Mouse (Mus musculus): ENCODE measurements around the gene Spc25.

Spc25 gene

GRCm38 (mm10) chr2:69205791-69206351 lies at the start of gene Spc25:
Gene Spc25, minus strand, starts transcription at chr2:69206194.
- peak; percentile 94 for DNase-seq (ENCODE audit: low read depth, low spot score)

- no peak for DNase-seq (ENCODE audit: low read depth, low spot score)
These were observed 42.3 kb upstream of the Spc25 start for GRCm38 (mm10) chr2:69248221-69248755.

- no peak for DNase-seq (ENCODE audit: low read depth, low spot score)
These were observed 41.1 kb upstream of the Spc25 start for GRCm38 (mm10) chr2:69247081-69247480.

GRCm38 (mm10) chr2:69244924-69245323 lies 38.9 kb upstream of the Spc25 start:
- DNase-seq (ENCODE audit: low read depth, low spot score), result no peak

- no peak for DNase-seq (ENCODE audit: low read depth, low spot score)
These were observed 33.3 kb upstream of the Spc25 start for GRCm38 (mm10) chr2:69239315-69239714.

GRCm38 (mm10) chr2:69234976-69235678 lies 29.1 kb upstream of the Spc25 start:
- DNase-seq (ENCODE audit: low read depth, low spot score), result no peak

- no peak for DNase-seq (ENCODE audit: low read depth, low spot score)
These were observed 26.1 kb upstream of the Spc25 start for GRCm38 (mm10) chr2:69232101-69232500.

GRCm38 (mm10) chr2:69230137-69230536 lies 24.1 kb upstream of the Spc25 start:
- no peak for DNase-seq (ENCODE audit: low read depth, low spot score)

- DNase-seq (ENCODE audit: low read depth, low spot score), result no peak
These were observed 22.6 kb upstream of the Spc25 start for GRCm38 (mm10) chr2:69228635-69229034.

GRCm38 (mm10) chr2:69226876-69227275 lies 20.9 kb upstream of the Spc25 start:
- DNase-seq (ENCODE audit: low read depth, low spot score), result no peak

GRCm38 (mm10) chr2:69224724-69225123 lies 18.7 kb upstream of the Spc25 start:
- DNase-seq (ENCODE audit: low read depth, low spot score), result no peak

- no peak for DNase-seq (ENCODE audit: low read depth, low spot score)
These were observed 16.8 kb upstream of the Spc25 start for GRCm38 (mm10) chr2:69222815-69223214.

- DNase-seq (ENCODE audit: low read depth, low spot score), result no peak
These were observed 15.9 kb upstream of the Spc25 start for GRCm38 (mm10) chr2:69221868-69222416.

GRCm38 (mm10) chr2:69215242-69215641 lies 9.2 kb upstream of the Spc25 start:
- DNase-seq (ENCODE audit: low read depth, low spot score), result no peak

- DNase-seq (ENCODE audit: low read depth, low spot score), result no peak
These were observed 6.7 kb upstream of the Spc25 start for GRCm38 (mm10) chr2:69212652-69213051.

GRCm38 (mm10) chr2:69210773-69211172 lies 4.8 kb upstream of the Spc25 start, which contains the start of gene G6pc2:
Gene G6pc2, plus strand, starts transcription at chr2:69211073.
- no peak for DNase-seq (ENCODE audit: low read depth, low spot score)

- DNase-seq (ENCODE audit: low read depth, low spot score), result no peak
These were observed 3.7 kb upstream of the Spc25 start for GRCm38 (mm10) chr2:69209684-69210083.

GRCm38 (mm10) chr2:69206523-69206922 lies 529 bp upstream of the Spc25 start:
- DNase-seq (ENCODE audit: low read depth, low spot score), result no peak

- DNase-seq (ENCODE audit: low read depth, low spot score), result no peak
These were observed 809 bp downstream of the Spc25 start for GRCm38 (mm10) chr2:69205185-69205584.

GRCm38 (mm10) chr2:69193555-69193954 lies 12.4 kb downstream of the Spc25 start:
- DNase-seq (ENCODE audit: low read depth, low spot score), result no peak

GRCm38 (mm10) chr2:69191059-69191458 lies 14.9 kb downstream of the Spc25 start:
- no peak for DNase-seq (ENCODE audit: low read depth, low spot score)

GRCm38 (mm10) chr2:69189222-69189621 lies 16.8 kb downstream of the Spc25 start:
- DNase-seq (ENCODE audit: low read depth, low spot score), result no peak

GRCm38 (mm10) chr2:69188732-69189131 lies 17.3 kb downstream of the Spc25 start:
- DNase-seq (ENCODE audit: low read depth, low spot score), result no peak

All from CD4-positive helper T cell, adult 2 months (primary cell).